Mouse (Mus musculus): ENCODE measurements at regions not wholly inside any gene's neighbourhood (a gene's known extent, or its start where the extent isn't known, plus 50 kb on each side); places are given as distances from the start of the nearest gene placed in this dataset.

- DNase-seq (ENCODE audit: low read depth, low spot score), result peak; percentile 19
These were observed 537.8 kb downstream of the Ofcc1 start for GRCm38 (mm10) chr13:39823346-39823954.

- no peak for DNase-seq (ENCODE audit: low read depth, low spot score)
These were observed 586.7 kb downstream of the Ofcc1 start for GRCm38 (mm10) chr13:39774554-39774953.

- DNase-seq (ENCODE audit: low read depth, low spot score), result no peak
These were observed 587.1 kb downstream of the Ofcc1 start for GRCm38 (mm10) chr13:39774111-39774510.

GRCm38 (mm10) chr13:39769228-39769627 is 592.0 kb downstream of the Ofcc1 start:
- no peak for DNase-seq (ENCODE audit: low read depth, low spot score)

GRCm38 (mm10) chr13:39766897-39767296 is 594.4 kb downstream of the Ofcc1 start:
- DNase-seq (ENCODE audit: low read depth, low spot score), result no peak

Data from ZHBTc4 (cell line).